Mouse (Mus musculus) lung, postnatal 0 days (tissue): ENCODE measurements around the gene Fam83g. TPM values are rescaled to one million over a fixed set of nuclear protein-coding genes. Genes with fewer than 3 reads are reported as not detected.
A peak's percentile ranks its signal among the peaks of the same experiment; 100 is the strongest.

Experiments used
- ATAC-seq: fragments of 200-750 bp; cut with Nextera tagmentation; 2 replicates; pipeline ENCODE4 v1.8.0; 2017; ENCODE audit warnings: moderate library complexity
- DNase-seq: peaks from one replicate; pipeline ENCODE4 v3.0.0-alpha.2; 2016; ENCODE audit warnings: low spot score
- H3K27ac ChIP-seq: fragments of 300-500 bp; sonication (generic); 2 replicates; pipeline ENCODE4 v1.5.1; 2014; ENCODE audit warnings: antibody characterized with exemption, mild to moderate bottlenecking, low read length, mixed read lengths
- H3K27me3 ChIP-seq: fragments of 300-500 bp; sonication (generic); replicated peaks from 2 replicates; pipeline ENCODE4 v1.6.1; 2014; ENCODE audit warnings: low read length, mixed read lengths; ENCODE audit not compliant: insufficient read depth
- H3K36me3 ChIP-seq: fragments of 300-500 bp; sonication (generic); 2 replicates; pipeline ENCODE4 v1.6.1; 2014; ENCODE audit warnings: low read length, mixed read lengths; ENCODE audit not compliant: insufficient read depth
- H3K4me1 ChIP-seq: fragments of 300-500 bp; sonication (generic); 2 replicates; pipeline ENCODE4 v1.6.1; 2014; ENCODE audit warnings: antibody characterized with exemption, low read depth, low read length, mixed read lengths; ENCODE audit not compliant: insufficient read depth
- H3K4me2 ChIP-seq: fragments of 300-500 bp; sonication (generic); replicated peaks from 2 replicates; pipeline ENCODE4 v1.6.1; 2014; ENCODE audit warnings: low read depth, mild to moderate bottlenecking, low read length, moderate library complexity, mixed read lengths
- H3K4me3 ChIP-seq: fragments of 300-500 bp; sonication (generic); 2 replicates; pipeline ENCODE4 v1.5.1; 2014; ENCODE audit warnings: low read depth, low read length
- H3K9ac ChIP-seq: fragments of 300-500 bp; sonication (generic); replicated peaks from 2 replicates; pipeline ENCODE4 v1.6.1; 2014; ENCODE audit warnings: low read depth, mild to moderate bottlenecking
- H3K9me3 ChIP-seq: fragments of 300-500 bp; sonication (generic); 2 replicates; pipeline ENCODE4 v1.6.1; 2016; ENCODE audit warnings: low read length, mixed read lengths
- CTCF ChIP-seq: IDR thresholded peaks from 2 replicates; pipeline ENCODE4 v1.5.1; 2016; ENCODE audit warnings: antibody characterized with exemption, mild to moderate bottlenecking
- EP300 ChIP-seq: IDR thresholded peaks from 2 replicates; pipeline ENCODE4 v1.6.1; 2016; ENCODE audit warnings: antibody characterized with exemption, mild to moderate bottlenecking, control low read depth
- WGBS: fragments of 180-500 bp; shearing (Covaris S2); extraction: QIAGEN DNeasy Blood & Tissue Kit; methylation state at CpG from one replicate; pipeline ENCODE4 v1.1.7; 2014; 5-methylcytosine and 5-hydroxymethylcytosine counted together
- polyA plus RNA-seq: library from polyadenylated mRNA; unstranded; fragments of >200 nt; fragmentation: Nextera tagmentation; extraction: Ambion mirVana; gene quantifications from 2 replicates; pipeline ENCODE4 v1.2.1, GENCODE M21; 2015

Gene Fam83g
- polyA plus RNA-seq, 1 experiment from 2014 or later = 1.9 TPM

DNA sequence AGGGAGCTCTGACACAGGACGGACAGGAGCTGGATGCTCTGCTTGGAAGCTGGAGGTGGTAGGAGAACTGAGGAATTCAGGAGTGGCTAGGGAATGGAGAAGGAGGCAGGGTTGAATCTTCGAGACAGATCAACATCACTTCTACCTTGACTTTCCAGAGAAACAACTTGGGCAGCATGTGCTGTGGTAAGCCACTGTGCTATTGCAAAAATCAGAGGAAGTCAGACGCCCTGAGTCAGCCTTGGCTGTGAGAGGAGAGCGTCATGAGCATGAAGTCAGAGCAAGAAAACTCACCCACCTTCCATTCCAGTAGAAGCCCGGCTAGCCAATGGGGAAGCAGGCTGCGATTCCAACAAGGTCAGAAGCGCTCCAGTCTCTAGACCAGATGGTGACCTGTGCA is 41.8 kb upstream of the Fam83g start:
- TF ChIP-seq CTCF = no peak
- TF ChIP-seq EP300 = no peak
- Histone ChIP-seq H3K9ac (no peak overlapping the region), H3K9me3 (no peaks in the 10 kb centered on the region), H3K27ac (no peak overlapping the region), H3K36me3 (no peaks in the 10 kb centered on the region), H3K4me2 (no peak overlapping the region), H3K4me1 (peaks cover 5% of the 10 kb centered on the region; the same call in 1 of the 2 replicates), H3K4me3 (no peak overlapping the region), H3K27me3 (no peaks in the 10 kb centered on the region)
- DNase-seq (no peak), ATAC-seq (no peak)
- 68% methylated on average over 7 of the region's 7 CpGs for WGBS

DNA sequence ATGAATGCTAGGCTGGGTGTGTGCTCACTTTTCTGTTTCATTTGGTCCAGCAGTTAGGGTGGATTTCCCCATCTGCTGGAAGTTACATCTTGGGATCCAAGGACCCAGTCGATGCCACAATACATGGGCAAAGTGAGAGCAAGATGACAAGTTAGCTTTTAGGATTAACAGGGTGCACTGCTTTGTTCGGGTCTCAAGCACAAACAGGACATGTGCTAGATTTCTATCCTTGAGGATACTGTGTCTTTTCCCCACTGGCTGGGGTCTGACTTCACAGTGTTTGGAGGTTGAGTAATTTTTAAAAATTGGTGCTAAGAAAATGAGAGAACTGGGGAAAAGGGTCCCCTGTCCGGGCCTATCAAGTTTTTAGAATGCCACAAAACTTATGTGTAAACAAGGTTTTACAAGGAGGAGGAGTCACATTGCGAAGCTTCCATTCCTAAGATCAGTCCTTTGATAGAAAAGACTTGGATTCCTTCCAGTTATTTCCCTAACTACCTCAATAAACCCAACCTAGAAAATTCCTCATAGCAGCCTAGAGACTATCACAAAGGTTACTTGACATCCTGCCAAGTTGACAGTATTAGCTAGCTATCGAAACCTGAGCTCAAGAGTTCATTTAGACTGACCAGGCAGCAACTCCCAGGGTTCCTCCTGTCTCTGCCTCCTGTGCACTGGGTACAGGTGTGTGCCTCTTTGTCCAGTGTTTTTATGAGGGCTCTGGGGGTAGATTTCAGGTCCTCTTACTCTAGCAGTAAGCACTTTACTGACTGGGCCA is 40.5 kb upstream of the Fam83g start:
- TF ChIP-seq CTCF = no peak
- no peak for TF ChIP-seq EP300
- no peak overlapping the region for H3K4me3 ChIP-seq
- peaks cover 5% of the 10 kb centered on the region; the same call in 1 of the 2 replicates for H3K4me1 ChIP-seq
- no peaks in the 10 kb centered on the region for H3K27me3 ChIP-seq
- H3K36me3 ChIP-seq = no peaks in the 10 kb centered on the region
- H3K9me3 ChIP-seq = no peaks in the 10 kb centered on the region
- no peak for ATAC-seq
- no peak overlapping the region for H3K27ac ChIP-seq
- no peak overlapping the region for H3K9ac ChIP-seq
- WGBS = 69% methylated on average over 5 of the region's 5 CpGs
- H3K4me2 ChIP-seq = no peak overlapping the region
- DNase-seq = no peak

DNA sequence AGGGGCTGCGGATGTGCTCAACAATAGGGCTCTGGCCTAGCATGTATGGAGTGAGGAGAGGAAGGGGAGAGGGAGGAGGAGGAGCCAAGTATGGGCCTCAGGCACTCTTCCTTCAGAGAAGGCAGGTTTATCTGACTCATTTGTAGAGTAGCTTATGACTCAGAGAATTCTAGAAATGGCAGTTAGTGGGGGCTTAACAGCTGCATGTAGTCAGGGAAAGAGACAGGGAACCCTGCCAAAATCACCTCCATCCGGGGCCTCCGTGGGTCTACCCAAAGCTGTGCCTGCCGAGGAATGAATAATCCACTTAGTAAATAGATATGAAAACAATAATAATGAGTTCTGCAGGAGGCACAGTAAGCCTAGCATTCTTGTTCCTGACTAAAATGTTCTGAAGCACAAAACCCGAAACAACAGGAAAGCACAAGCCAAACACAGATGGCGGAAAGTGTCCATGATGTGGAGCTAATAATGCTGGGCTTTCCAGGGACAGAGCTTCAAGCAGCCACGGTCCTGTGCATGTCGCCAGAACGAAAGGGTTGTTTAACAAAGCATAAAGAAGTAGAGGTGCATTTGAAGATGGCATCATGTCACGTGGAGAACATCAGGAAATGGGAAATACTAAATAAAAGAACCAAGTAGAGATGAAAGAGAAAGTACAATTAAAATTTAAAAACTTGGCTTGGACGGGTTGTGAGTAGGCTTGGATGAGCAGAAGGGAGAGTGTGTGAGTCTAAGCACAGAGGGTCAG is 39.1 kb upstream of the Fam83g start:
- Histone ChIP-seq H3K36me3 (no peaks in the 10 kb centered on the region), H3K27ac (peak overlapping the region; percentile 22), H3K27me3 (no peaks in the 10 kb centered on the region), H3K4me2 (no peak overlapping the region), H3K4me1 (peaks cover 5% of the 10 kb centered on the region; the same call in 1 of the 2 replicates), H3K9me3 (no peaks in the 10 kb centered on the region), H3K4me3 (no peak overlapping the region), H3K9ac (no peak overlapping the region)
- TF ChIP-seq CTCF (no peak), EP300 (no peak)
- WGBS = 39% methylated on average over 11 of the region's 11 CpGs
- DNase-seq (peak; percentile 69), ATAC-seq (peak; percentile 81)

DNA sequence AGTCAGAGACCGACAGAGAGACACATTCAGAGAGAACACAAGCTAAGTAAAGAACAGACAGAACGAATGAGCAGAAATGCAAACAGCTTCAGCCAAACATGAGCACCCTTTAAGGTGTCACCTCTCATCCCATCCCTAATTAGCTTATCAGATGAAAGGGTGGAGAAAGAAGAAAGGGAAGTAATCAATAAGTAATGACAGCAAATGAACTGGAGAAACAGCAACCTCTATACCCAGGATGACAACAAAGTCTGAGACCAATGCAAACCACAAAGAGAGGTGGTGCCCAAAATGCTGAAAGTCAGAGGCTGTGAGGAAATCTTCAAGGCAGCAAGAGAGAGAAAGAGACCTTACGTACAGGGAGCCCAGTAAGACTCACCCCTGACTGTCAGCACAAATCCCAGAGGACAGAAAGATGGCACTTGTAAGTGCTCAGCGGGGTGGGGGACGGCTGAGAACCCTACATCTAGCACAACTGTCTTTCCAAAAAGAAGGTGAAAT is 38.5 kb upstream of the Fam83g start:
- H3K27me3 ChIP-seq = no peaks in the 10 kb centered on the region
- H3K9ac ChIP-seq = no peak overlapping the region
- ATAC-seq = no peak
- WGBS = 60% methylated on average over 5 of the region's 5 CpGs
- H3K36me3 ChIP-seq = no peaks in the 10 kb centered on the region
- peaks cover 5% of the 10 kb centered on the region; the same call in 1 of the 2 replicates for H3K4me1 ChIP-seq
- DNase-seq = no peak
- no peaks in the 10 kb centered on the region for H3K9me3 ChIP-seq
- no peak overlapping the region for H3K27ac ChIP-seq
- H3K4me3 ChIP-seq = no peak overlapping the region
- no peak overlapping the region for H3K4me2 ChIP-seq
- TF ChIP-seq EP300 (no peak), CTCF (no peak)

DNA sequence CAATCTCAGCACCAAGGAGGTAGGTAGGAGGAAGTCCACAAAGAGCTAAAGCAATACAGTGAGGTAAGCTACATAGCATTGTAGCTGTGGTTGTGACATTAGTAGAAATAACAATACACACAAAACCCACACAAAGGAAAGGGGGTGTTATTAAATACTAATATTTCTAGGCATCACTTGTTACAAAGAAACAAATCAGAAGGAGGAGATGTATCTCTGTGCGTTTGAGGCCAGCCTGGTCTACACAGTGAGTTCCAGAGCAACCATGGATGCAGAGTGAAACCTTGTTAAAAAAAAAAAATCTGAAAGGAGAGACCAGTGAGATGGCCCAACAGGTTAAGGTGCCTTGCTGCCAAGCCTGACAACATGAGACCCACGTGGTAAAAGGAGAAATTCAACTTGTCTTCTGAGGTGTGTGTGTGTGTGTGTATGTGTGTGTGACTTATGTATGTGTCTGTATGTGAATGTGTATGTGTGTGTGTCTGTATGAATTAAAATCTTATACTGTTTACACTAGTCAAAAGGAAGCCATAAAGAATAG is 37.3 kb upstream of the Fam83g start:
- Histone ChIP-seq H3K4me3 (no peak overlapping the region), H3K27me3 (no peaks in the 10 kb centered on the region), H3K36me3 (no peaks in the 10 kb centered on the region), H3K9ac (no peak overlapping the region), H3K9me3 (no peaks in the 10 kb centered on the region), H3K27ac (no peak overlapping the region), H3K4me2 (no peak overlapping the region), H3K4me1 (peaks cover 5% of the 10 kb centered on the region; the same call in 1 of the 2 replicates)
- no peak for TF ChIP-seq CTCF
- TF ChIP-seq EP300 = no peak
- 60% methylated on average over 2 of the region's 2 CpGs for WGBS
- ATAC-seq (no peak), DNase-seq (no peak)
